Mouse (Mus musculus) heart, adult 18-20 months (tissue): ENCODE results near the gene Tcf7l2. TPM values are rescaled to one million over a fixed set of nuclear protein-coding genes. Genes with fewer than 3 reads are reported as not detected.

Experiments
- DNase-seq, 2 experiments: peaks; one replicate each; pipeline ENCODE4 v3.0.0; 2021 to 2022; ENCODE audit warnings: mixed read lengths in 1 of 2
- total RNA-seq, 2 experiments: library from RNA; stranded (reverse); gene quantifications; 2 replicates each; pipeline ENCODE4 v1.2.3; 2021

The Tcf7l2 gene
- total RNA-seq, 2 experiments from 2014 or later: 11.9 to 13.2 TPM

- DNase-seq: no peak
These were observed 52.8 kb downstream of the Tcf7l2 start for GRCm38 (mm10) chr19:55794194-55794945.

- DNase-seq: no peak
These were observed 53.3 kb downstream of the Tcf7l2 start for GRCm38 (mm10) chr19:55794946-55795340.

DNA sequence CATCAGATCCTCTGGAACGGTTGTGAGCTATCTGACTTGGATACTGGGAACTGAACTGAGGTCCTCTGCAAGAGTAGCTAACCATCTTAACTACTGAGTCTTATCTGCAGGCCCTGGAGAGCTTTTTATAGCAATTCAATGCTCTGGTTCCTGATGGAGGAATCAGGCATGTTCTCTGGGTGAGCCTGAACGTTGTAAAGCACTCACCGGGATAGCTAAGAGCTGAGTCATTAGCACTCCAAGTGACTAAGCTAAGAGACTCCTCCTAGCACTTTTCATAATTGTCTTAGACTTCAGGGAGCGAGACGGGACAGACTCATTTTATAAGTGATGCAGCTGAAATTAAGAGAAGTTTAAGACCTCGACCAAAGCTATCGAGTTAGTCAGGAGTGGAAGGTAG is 53.7 kb downstream of the Tcf7l2 start:
- DNase-seq: no peak

- DNase-seq: no peak
These were observed 56.2 kb downstream of the Tcf7l2 start for GRCm38 (mm10) chr19:55797834-55798233.

DNA sequence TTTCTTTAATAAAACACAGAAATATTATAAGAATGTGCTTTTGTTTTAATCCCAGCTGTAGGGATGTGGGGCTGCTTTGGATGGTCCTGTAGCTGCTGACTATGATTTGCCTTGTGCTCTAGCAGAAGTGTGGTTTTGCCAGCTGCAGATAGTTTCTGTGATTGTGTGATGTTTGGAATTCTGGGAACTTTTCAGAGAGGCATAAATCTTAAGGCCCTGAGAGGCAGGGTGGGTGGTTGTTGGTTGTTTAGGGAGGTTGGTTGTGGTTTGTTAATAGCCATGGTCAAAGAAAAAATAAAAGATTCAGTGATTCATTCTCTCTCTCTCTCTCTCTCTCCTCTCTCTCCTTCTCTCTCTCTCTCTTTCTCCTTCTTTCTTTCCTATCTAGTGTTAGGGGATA is 57.8 kb downstream of the Tcf7l2 start:
- no peak for DNase-seq

- no peak for DNase-seq
These were observed 58.4 kb downstream of the Tcf7l2 start for GRCm38 (mm10) chr19:55800059-55800458.

GRCm38 (mm10) chr19:55803121-55803520 is 61.5 kb downstream of the Tcf7l2 start:
- no peak for DNase-seq

DNA sequence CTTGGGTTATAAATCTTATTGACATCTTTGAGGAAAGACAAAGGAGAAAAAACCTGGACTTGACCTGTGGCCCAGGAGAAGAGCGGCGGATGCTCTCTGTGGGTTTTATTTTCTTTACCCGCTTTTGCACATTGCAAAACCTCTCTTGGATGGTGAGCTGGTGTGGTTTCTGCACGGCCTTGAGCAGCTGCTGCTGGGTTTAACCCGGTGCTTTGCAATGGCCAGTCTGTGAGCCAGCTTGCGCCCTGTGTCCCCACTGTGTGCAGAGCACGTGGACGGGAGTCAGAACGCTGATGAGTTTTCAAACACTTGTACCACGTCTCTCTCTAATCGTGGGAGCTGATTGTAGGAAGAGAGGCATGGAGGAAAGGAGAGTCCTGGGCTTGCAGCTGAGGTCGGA is 62.2 kb downstream of the Tcf7l2 start:
- no peak for DNase-seq

- DNase-seq: no peak
These were observed 63.2 kb downstream of the Tcf7l2 start for GRCm38 (mm10) chr19:55804795-55805194.

DNA sequence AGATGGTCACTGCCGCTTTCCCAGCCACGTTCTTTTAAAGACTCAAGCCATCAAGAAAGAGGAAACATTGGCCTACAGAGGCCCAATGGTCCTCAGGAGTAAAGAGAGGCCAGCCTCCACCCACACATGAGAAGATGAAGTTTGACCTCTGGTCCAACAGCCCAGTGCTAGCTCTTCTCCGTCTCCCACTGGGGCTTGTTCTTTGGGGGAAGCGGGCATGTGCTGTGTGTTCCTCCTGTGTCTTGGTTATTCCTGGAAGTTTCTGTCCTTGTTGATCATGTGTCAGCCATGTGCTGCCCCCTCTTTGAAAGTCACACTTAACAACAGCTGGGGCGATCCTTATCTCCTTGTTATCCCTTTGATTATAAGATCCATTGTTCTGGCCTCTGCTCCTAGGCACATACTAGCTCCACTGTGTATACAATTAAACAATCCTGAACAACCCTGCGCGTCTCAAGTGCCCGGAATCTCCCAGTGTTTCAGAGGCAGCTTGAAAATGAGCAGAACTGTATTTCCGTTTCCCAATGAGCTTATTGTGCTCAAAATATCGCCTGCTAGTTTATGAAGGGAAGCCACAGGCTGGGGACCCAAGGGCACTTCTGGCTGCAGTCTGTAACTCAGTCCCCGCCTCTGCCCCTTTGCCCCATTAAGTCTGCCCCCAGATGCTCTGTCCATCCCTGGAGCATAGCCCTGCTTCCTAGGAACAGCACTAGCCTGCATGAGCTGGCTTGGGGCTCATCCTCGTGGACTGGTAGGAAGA is 65.0 kb downstream of the Tcf7l2 start:
- DNase-seq: peak in 1 of 2 experiments; percentile 27

DNA sequence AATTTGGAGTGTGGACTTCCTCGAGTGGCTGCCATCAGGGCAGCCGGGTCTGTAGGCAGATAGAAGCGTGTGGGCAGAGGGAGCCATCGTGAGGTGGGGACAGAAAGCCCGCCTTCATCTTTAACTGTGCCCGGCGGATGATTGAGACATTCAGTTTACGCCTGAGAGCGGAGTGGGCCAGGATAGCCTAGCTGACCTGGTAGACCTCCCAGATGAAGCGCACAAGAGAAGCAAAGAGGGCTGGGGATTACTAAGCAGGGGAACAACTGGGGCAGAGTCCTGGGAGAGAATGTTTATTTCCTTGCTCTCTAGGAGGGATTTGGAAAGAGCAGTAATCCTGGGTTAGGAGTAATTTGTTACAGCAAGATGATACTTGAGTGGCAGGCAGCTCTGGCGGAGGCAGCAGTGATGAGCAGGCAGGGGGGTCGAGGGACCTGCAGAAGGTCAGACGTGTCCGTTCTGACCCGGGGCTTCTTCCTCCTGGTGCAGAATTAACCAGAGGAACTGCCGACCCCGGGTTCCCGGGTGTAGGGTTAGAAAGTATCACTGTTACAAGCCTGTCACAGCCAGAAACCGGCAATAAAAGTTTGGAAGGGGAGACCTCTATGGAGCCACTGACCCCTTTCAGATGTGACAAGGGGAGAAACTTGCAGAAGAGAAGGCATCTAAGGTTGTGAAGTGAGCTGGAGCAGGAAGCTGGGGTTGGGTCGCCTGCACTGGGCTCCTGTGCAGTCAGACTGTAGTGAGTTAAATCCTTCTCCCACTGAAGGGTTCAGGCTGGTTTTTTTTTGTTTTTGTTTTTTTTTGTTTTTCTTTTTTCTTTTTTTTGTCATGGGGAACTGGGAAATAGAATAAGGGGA is 65.8 kb downstream of the Tcf7l2 start:
- no peak for DNase-seq

- no peak for DNase-seq
These were observed 66.7 kb downstream of the Tcf7l2 start for GRCm38 (mm10) chr19:55808304-55808703.

DNA sequence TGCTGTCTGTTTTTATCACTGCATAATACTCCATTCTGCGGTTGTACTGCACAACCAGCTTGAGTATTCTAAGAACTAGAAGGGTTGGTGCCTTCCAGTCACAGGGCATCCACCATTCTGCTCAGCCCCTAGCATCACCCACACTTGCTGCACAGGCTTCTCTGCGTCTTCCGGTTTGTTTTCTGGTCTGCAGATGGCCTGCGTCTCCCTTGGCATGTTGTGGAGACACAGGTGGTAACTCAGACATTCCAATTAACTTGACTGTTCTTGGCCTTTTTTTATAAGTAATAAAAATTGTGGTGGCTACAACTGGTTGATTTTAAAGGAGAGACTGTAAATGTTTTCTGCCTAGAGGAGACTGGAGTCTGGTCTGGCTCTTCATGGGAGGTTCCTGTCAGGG is 67.9 kb downstream of the Tcf7l2 start:
- no peak for DNase-seq

- no peak for DNase-seq
These were observed 70.6 kb downstream of the Tcf7l2 start for GRCm38 (mm10) chr19:55812236-55812635.

DNA sequence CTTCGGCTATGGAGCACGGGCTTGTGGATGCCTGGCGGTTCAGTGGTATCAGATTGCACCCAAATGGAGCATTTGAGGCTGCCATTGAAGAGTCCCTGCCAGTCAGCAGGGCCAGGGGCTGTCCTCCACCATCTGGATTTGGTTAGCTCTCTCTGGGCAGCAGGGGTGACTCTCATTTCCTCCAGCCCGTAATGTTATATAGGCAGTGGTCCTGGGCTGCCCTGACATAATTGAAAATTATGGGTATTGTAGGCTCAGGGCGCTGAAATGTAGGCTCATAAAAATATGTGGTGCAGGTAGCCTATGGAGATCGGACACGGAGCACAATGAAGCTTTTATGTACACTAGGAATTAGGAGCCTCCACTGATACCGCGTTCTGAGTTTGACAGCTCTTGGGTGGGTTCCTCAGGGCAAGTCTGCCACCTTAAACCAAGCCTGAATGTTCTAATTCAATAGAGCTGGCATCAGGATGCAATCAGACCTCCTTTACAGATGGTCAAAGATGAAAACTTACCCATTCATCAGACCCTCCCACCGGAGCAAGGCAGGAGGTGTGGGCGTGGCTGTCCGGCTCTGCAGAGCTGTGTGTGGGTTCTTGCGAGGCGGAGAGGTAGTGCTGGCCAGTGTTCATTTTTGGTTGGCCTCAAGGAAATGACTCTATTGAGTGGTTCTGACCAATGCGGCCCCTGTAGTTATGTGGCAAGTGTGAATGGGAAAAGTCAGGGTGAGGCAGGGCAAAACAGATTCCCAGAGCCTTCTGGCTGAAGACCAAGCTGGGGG is 73.6 kb downstream of the Tcf7l2 start:
- DNase-seq: no peak

GRCm38 (mm10) chr19:55816974-55817373 is 75.4 kb downstream of the Tcf7l2 start:
- DNase-seq: no peak

- no peak for DNase-seq
These were observed 78.6 kb downstream of the Tcf7l2 start for GRCm38 (mm10) chr19:55820202-55820601.

- DNase-seq: peak; percentile 43 to 51
These were observed 83.6 kb downstream of the Tcf7l2 start for GRCm38 (mm10) chr19:55825001-55825827.

DNA sequence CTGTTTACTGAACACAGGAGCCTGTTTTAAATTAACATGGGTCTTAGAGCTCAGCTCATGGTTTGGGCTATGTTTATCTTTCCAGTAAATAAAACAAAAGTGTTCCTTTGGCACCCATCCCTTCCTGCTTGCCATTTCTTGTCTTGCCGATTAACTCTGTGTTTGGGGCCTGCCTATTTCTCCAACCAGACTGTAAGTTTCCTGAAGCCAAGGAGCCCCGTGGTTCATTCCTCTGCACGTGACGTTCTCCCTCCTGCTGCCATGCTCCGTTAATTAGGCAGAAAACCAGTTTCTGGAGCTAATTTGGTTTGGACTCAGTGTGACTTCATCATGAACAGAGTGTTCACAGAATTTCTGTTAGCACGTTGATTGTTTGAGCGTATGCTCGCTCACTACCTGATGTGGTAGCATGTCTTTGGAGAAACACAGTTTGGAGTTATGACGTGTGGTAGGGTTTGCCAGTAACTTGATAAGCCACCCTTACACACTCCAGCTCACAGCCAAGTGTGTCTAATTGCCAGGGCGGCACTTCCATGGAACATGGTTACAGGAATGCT is 84.4 kb downstream of the Tcf7l2 start:
- no peak for DNase-seq

GRCm38 (mm10) chr19:55827613-55828259 is 86.1 kb downstream of the Tcf7l2 start:
- peak in 1 of 2 experiments; percentile 35 for DNase-seq
